Mouse (Mus musculus): ENCODE data around the gene Gm572. TPM values are rescaled to one million over a fixed set of nuclear protein-coding genes. Genes with fewer than 3 reads are reported as not detected.

Gene Gm572
- polyA plus RNA-seq, 1 experiment from 2014 or later, result not detected

- WGBS, result 89% methylated on average over 1 of the region's 1 CpGs
- Histone ChIP-seq H3K9ac (ENCODE audit: low read length) (no peak overlapping the region), H3K9me3 (ENCODE audit: control insufficient read depth, low read length) (no peaks in the 10 kb centered on the region), H3K4me2 (ENCODE audit: low read depth, low read length, severe bottlenecking) (no peak overlapping the region), H3K4me3 (ENCODE audit: low read depth, low read length) (no peak overlapping the region), H3K4me1 (replicated peaks; ENCODE audit: control insufficient read depth, insufficient read depth, low read length) (no peaks in the 10 kb centered on the region), H3K27ac (ENCODE audit: low read depth, low read length) (no peak overlapping the region), H3K27me3 (ENCODE audit: control insufficient read depth, insufficient read depth, low read length) (no peaks in the 10 kb centered on the region), H3K36me3 (ENCODE audit: control insufficient read depth, insufficient read depth, low read length) (peaks cover 46% of the 10 kb centered on the region)
- no peak for DNase-seq (ENCODE audit: low spot score)
- no peak for ATAC-seq (replicated peaks; ENCODE audit: low FRiP score)
Observed at GRCm38 (mm10) chr4:148619805-148620204, 23.3 kb upstream of the Gm572 start.

GRCm38 (mm10) chr4:148620718-148621117 lies 22.4 kb upstream of the Gm572 start:
- Histone ChIP-seq H3K4me2 (ENCODE audit: low read depth, low read length, severe bottlenecking) (no peak overlapping the region), H3K4me3 (ENCODE audit: low read depth, low read length) (no peak overlapping the region), H3K36me3 (ENCODE audit: control insufficient read depth, insufficient read depth, low read length) (peaks cover 43% of the 10 kb centered on the region), H3K9ac (ENCODE audit: low read length) (no peak overlapping the region), H3K27me3 (ENCODE audit: control insufficient read depth, insufficient read depth, low read length) (no peaks in the 10 kb centered on the region), H3K9me3 (ENCODE audit: control insufficient read depth, low read length) (no peaks in the 10 kb centered on the region), H3K27ac (ENCODE audit: low read depth, low read length) (no peak overlapping the region), H3K4me1 (replicated peaks; ENCODE audit: control insufficient read depth, insufficient read depth, low read length) (no peaks in the 10 kb centered on the region)
- WGBS, result 90% methylated on average over 1 of the region's 1 CpGs
- DNase-seq (ENCODE audit: low spot score) (no peak), ATAC-seq (replicated peaks; ENCODE audit: low FRiP score) (no peak)

GRCm38 (mm10) chr4:148622485-148622884 lies 20.6 kb upstream of the Gm572 start:
- Histone ChIP-seq H3K9me3 (ENCODE audit: control insufficient read depth, low read length) (no peaks in the 10 kb centered on the region), H3K4me1 (replicated peaks; ENCODE audit: control insufficient read depth, insufficient read depth, low read length) (no peaks in the 10 kb centered on the region; the same call in 1 of the 2 replicates), H3K9ac (ENCODE audit: low read length) (no peak overlapping the region), H3K4me3 (ENCODE audit: low read depth, low read length) (no peak overlapping the region), H3K27me3 (ENCODE audit: control insufficient read depth, insufficient read depth, low read length) (no peaks in the 10 kb centered on the region), H3K27ac (ENCODE audit: low read depth, low read length) (no peak overlapping the region), H3K36me3 (ENCODE audit: control insufficient read depth, insufficient read depth, low read length) (peaks cover 43% of the 10 kb centered on the region), H3K4me2 (ENCODE audit: low read depth, low read length, severe bottlenecking) (no peak overlapping the region)
- 97% methylated on average over 4 of the region's 4 CpGs for WGBS
- DNase-seq (ENCODE audit: low spot score) (no peak), ATAC-seq (replicated peaks; ENCODE audit: low FRiP score) (no peak)

- 89% methylated on average over 4 of the region's 4 CpGs for WGBS
- Histone ChIP-seq H3K4me3 (ENCODE audit: low read depth, low read length) (no peak overlapping the region), H3K9ac (ENCODE audit: low read length) (no peak overlapping the region), H3K27ac (ENCODE audit: low read depth, low read length) (no peak overlapping the region), H3K27me3 (ENCODE audit: control insufficient read depth, insufficient read depth, low read length) (no peaks in the 10 kb centered on the region), H3K9me3 (ENCODE audit: control insufficient read depth, low read length) (no peaks in the 10 kb centered on the region), H3K36me3 (ENCODE audit: control insufficient read depth, insufficient read depth, low read length) (peaks cover 38% of the 10 kb centered on the region), H3K4me1 (replicated peaks; ENCODE audit: control insufficient read depth, insufficient read depth, low read length) (no peaks in the 10 kb centered on the region; the same call in 1 of the 2 replicates), H3K4me2 (ENCODE audit: low read depth, low read length, severe bottlenecking) (no peak overlapping the region)
- DNase-seq (ENCODE audit: low spot score) (no peak), ATAC-seq (replicated peaks; ENCODE audit: low FRiP score) (no peak)
Observed at GRCm38 (mm10) chr4:148623609-148624008, 19.5 kb upstream of the Gm572 start.

GRCm38 (mm10) chr4:148625010-148625409 lies 18.1 kb upstream of the Gm572 start:
- no peak for ATAC-seq (replicated peaks; ENCODE audit: low FRiP score)
- no peak overlapping the region; the same call in 1 of the 2 replicates for H3K4me2 ChIP-seq (ENCODE audit: low read depth, low read length, severe bottlenecking)
- peaks cover 26% of the 10 kb centered on the region for H3K36me3 ChIP-seq (ENCODE audit: control insufficient read depth, insufficient read depth, low read length)
- H3K4me1 ChIP-seq (replicated peaks; ENCODE audit: control insufficient read depth, insufficient read depth, low read length), result no peaks in the 10 kb centered on the region; the same call in 1 of the 2 replicates
- peak overlapping the region; percentile 97 for H3K4me3 ChIP-seq (ENCODE audit: low read depth, low read length)
- no peak overlapping the region for H3K27ac ChIP-seq (ENCODE audit: low read depth, low read length)
- DNase-seq (ENCODE audit: low spot score), result no peak
- H3K27me3 ChIP-seq (ENCODE audit: control insufficient read depth, insufficient read depth, low read length), result no peaks in the 10 kb centered on the region
- H3K9ac ChIP-seq (ENCODE audit: low read length), result no peak overlapping the region
- H3K9me3 ChIP-seq (ENCODE audit: control insufficient read depth, low read length), result no peaks in the 10 kb centered on the region
- WGBS, result 88% methylated on average over 10 of the region's 10 CpGs

GRCm38 (mm10) chr4:148625756-148626622 lies 17.1 kb upstream of the Gm572 start:
- Histone ChIP-seq H3K4me1 (replicated peaks; ENCODE audit: control insufficient read depth, insufficient read depth, low read length) (no peaks in the 10 kb centered on the region; the same call in 1 of the 2 replicates), H3K36me3 (ENCODE audit: control insufficient read depth, insufficient read depth, low read length) (peaks cover 21% of the 10 kb centered on the region), H3K9me3 (ENCODE audit: control insufficient read depth, low read length) (no peaks in the 10 kb centered on the region), H3K9ac (ENCODE audit: low read length) (peak overlapping the region; percentile 99), H3K4me3 (ENCODE audit: low read depth, low read length) (peak overlapping the region; percentile 97), H3K27ac (ENCODE audit: low read depth, low read length) (peak overlapping the region; percentile 85), H3K4me2 (ENCODE audit: low read depth, low read length, severe bottlenecking) (peak overlapping the region; percentile 74), H3K27me3 (ENCODE audit: control insufficient read depth, insufficient read depth, low read length) (no peaks in the 10 kb centered on the region)
- ATAC-seq (replicated peaks; ENCODE audit: low FRiP score) (peak; percentile 72), DNase-seq (ENCODE audit: low spot score) (no peak)
- under 1% methylated on average over 56 of the region's 57 CpGs for WGBS

GRCm38 (mm10) chr4:148626623-148627185 lies 16.4 kb upstream of the Gm572 start, which contains the start of gene Tardbp:
TSS of gene Tardbp (minus strand) at chr4:148627019.
- peak within 1 kb of the TSS; percentile 97 for H3K4me3 ChIP-seq (ENCODE audit: low read depth, low read length)
- peak within 1 kb of the TSS; percentile 74 for H3K4me2 ChIP-seq (ENCODE audit: low read depth, low read length, severe bottlenecking)
- peak within 1 kb of the TSS; percentile 99 for H3K9ac ChIP-seq (ENCODE audit: low read length)
- no peaks in the 10 kb centered on the region for H3K27me3 ChIP-seq (ENCODE audit: control insufficient read depth, insufficient read depth, low read length)
- peak; percentile 98 for DNase-seq (ENCODE audit: low spot score)
- H3K27ac ChIP-seq (ENCODE audit: low read depth, low read length), result peak within 1 kb of the TSS; percentile 85
- ATAC-seq (replicated peaks; ENCODE audit: low FRiP score), result peak; percentile 97
- H3K4me1 ChIP-seq (replicated peaks; ENCODE audit: control insufficient read depth, insufficient read depth, low read length), result no peaks in the 10 kb centered on the region; the same call in 1 of the 2 replicates
- H3K9me3 ChIP-seq (ENCODE audit: control insufficient read depth, low read length), result no peaks in the 10 kb centered on the region
- H3K36me3 ChIP-seq (ENCODE audit: control insufficient read depth, insufficient read depth, low read length), result peaks cover 17% of the 10 kb centered on the region
- under 1% methylated on average over 51 of the region's 51 CpGs for WGBS

- Histone ChIP-seq H3K4me1 (replicated peaks; ENCODE audit: control insufficient read depth, insufficient read depth, low read length) (no peaks in the 10 kb centered on the region; the same call in 1 of the 2 replicates), H3K36me3 (ENCODE audit: control insufficient read depth, insufficient read depth, low read length) (peaks cover 13% of the 10 kb centered on the region), H3K27me3 (ENCODE audit: control insufficient read depth, insufficient read depth, low read length) (no peaks in the 10 kb centered on the region), H3K4me3 (ENCODE audit: low read depth, low read length) (0 out of 2 replicates have a peak overlapping the region, but pooled peaks have one; percentile 97), H3K9me3 (ENCODE audit: control insufficient read depth, low read length) (no peaks in the 10 kb centered on the region), H3K4me2 (ENCODE audit: low read depth, low read length, severe bottlenecking) (peak overlapping the region; percentile 35), H3K9ac (ENCODE audit: low read length) (peak overlapping the region; percentile 30; the same call in 1 of the 2 replicates), H3K27ac (ENCODE audit: low read depth, low read length) (no peak overlapping the region)
- WGBS, result 60% methylated on average over 3 of the region's 3 CpGs
- peak; percentile 35 for ATAC-seq (replicated peaks; ENCODE audit: low FRiP score)
- DNase-seq (ENCODE audit: low spot score), result no peak
Observed at GRCm38 (mm10) chr4:148627246-148627645, 15.9 kb upstream of the Gm572 start.

Data from forebrain, embryonic 11.5 days (tissue).